Mouse (Mus musculus): ENCODE data around the gene Palm2.

- TF ChIP-seq POLR2A (IDR thresholded peaks at IDR 0.05; ENCODE audit: borderline replicate concordance, low read depth, low read length) (no peak), CTCF (IDR thresholded peaks at IDR 0.05; ENCODE audit: low read depth, low read length) (no peak)
Observed at GRCm38 (mm10) chr4:57625306-57625705, 191.3 kb downstream of the Palm2 start.
